Mouse (Mus musculus) cerebellum, adult 9-11 months (tissue): ENCODE measurements around the gene Kctd13.

Experiments
- DNase-seq: peaks from one replicate; pipeline ENCODE4 v3.0.0; 2022

Gene Kctd13

DNA sequence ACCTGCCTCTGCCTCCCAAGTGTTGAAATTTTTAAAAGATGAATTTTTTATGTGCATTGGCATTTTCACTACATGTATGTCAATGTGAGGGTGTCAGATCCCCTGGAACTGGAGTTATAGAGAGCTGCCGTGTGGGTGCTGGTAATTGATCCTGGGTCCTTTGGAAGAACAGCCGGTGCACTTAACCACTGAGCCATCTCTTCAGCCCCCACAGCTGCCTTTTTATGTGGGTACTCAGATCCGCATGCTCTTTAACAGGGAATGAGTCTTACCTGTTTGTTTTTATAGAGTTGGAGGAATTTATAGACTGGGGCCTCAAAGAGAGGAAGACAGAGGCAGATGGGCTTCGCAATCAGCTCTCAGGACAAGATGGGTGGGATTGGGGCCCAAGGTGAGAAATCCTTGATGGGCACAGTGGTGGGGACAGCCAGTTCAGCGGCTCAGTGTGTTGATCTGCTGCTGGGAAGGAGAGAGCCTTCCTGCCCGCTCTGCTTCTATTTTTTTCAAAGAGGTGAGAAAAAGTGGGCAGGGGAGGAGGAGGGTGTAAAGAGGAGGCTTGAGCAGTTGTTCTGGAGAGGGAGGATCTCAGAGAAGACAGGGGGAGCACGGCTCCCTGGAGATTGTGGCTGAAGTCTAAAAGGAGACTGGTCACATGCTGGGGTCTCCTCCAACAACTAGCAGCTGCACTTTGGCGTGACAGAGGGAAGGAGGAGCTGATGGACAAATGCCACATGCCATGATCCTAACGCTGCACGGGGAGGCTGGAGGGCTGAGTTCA, 56.2 kb downstream of the Kctd13 start:
- peak; percentile 36 for DNase-seq

DNA sequence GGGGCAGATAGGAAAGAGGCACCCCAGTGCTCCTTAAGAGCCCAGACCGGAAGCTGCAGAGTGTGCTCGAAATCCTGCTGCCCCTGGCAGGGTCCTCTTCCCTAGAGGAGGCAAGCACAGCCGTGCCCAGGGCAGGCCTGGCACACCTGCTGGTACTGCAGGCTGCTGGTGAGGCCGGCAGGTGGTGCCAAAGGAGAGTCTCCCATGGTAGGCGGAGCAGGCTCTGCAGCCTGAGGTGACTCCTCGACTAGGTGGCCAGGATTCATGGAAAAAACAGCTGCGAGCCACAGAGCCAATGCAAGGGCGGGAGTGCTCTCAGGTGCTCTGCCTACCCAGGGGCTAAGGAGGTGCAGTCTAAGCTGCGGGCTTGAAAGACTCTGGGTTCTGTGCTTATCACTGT, 57.6 kb downstream of the Kctd13 start:
- peak; percentile 88 for DNase-seq

DNA sequence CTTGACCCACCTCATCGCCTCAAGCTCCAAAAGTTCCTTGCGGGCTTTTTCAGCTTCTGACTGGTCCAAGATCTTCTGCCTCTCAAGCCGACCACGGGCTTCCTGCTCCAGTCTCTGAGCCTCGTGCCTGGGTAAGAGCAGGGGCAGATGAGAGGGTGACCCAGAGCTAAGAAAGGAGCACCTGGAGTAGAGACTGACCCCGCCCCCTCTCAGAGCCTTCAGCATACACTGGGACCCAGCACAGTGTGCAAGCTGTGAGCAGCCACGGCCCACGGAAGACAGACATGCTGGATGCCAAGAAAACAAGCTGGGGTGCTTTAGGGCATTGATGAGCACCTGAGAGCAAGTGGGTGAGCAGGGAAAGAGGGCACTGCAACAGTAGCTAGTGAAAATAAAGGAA, 60.1 kb downstream of the Kctd13 start:
- DNase-seq, result no peak
